Mouse (Mus musculus): ENCODE results near the gene Cacna1e. TPM values are rescaled to one million over a fixed set of nuclear protein-coding genes. Genes with fewer than 3 reads are reported as not detected.

Gene Cacna1e
- 0.12 TPM for polyA plus RNA-seq (2014; fragmentation: Illumina TruSeq; extraction: RNeasy Lipid Tissue Mini Kit (QIAGEN cat#74804); ENCODE audit: low read depth, low replicate concordance)

DNA sequence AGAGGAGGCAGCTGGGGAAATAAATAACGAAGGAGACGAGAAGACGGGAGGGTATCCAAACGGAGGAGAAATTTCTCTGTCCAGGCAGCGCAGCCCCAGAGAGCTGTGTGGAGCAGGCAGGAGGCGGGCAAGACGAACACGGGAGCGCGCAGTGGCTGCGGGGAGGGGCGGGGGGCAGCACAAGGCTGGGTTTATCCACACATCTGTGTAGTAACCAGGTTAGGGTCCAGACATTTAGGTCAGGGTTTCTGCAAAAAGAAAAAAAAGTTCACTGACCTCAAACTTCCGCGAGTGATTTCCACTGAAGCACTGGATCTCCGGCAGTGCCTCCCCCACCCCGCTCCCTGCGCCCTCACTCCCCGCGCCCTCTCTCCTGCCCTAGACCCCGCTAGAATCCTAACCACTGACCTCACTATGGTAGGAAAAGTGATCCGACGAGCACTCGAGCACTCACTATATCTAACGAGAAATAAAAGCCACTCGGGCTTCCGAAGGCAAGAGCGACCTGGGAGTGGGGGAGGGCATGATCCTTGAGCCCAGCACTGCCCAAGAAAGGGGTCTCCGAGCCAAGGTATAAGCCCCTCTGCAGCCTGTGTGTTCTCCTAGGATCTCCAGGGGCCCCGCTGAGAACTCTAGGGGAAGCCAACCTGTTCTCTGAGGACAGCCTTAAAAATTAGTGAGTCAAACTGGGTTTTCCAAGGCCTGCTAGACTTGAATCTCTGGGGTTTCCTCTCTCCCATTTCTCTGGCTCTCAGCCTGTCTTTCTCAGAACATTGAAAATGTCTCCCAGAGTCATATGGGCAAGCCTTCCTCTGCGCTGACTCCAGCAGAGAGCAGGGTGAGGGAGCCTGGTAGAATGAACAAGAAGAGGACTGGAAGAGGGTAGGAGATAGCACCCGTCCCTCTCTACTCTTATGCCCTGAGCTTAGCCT, at the start of gene Cacna1e:
Gene Cacna1e (minus strand): TSS at position 227 of the 932 bp plus-strand sequence.

Other genes starting within 250 kb of the Cacna1e start
- gene Ier5, start 215.1 kb upstream of the Cacna1e start, polyA plus RNA-seq (2014; fragmentation: Illumina TruSeq; extraction: RNeasy Lipid Tissue Mini Kit (QIAGEN cat#74804); ENCODE audit: low read depth, low replicate concordance), result 11.8 TPM